Mouse (Mus musculus) heart, postnatal 0 days (tissue): ENCODE measurements around the gene Sema4c. TPM values are rescaled to one million over a fixed set of nuclear protein-coding genes. Genes with fewer than 3 reads are reported as not detected.
A peak's percentile ranks its signal among the peaks of the same experiment; 100 is the strongest.

ENCODE experiments used
- ATAC-seq: fragments of 200-750 bp; cut with Nextera tagmentation; 2 replicates; pipeline ENCODE4 v1.8.0; 2017; ENCODE audit warnings: low read depth, moderate number of reproducible peaks, moderate library complexity; ENCODE audit not compliant: insufficient read depth
- DNase-seq: peaks from one replicate; pipeline ENCODE4 v3.0.0-alpha.2; 2016; ENCODE audit warnings: low spot score
- H3K27ac ChIP-seq: fragments of 300-500 bp; sonication (generic); 2 replicates; pipeline ENCODE4 v1.5.1; 2014; ENCODE audit warnings: low read depth, mild to moderate bottlenecking
- H3K27me3 ChIP-seq: fragments of 300-500 bp; sonication (generic); 2 replicates; pipeline ENCODE4 v1.6.1; 2014; ENCODE audit warnings: low read length, mixed read lengths; ENCODE audit not compliant: control insufficient read depth, insufficient read depth
- H3K36me3 ChIP-seq: fragments of 300-500 bp; sonication (generic); replicated peaks from 2 replicates; pipeline ENCODE4 v1.6.1; 2014; ENCODE audit warnings: low read length, mixed read lengths; ENCODE audit not compliant: control insufficient read depth, insufficient read depth
- H3K4me1 ChIP-seq: fragments of 300-500 bp; sonication (generic); 2 replicates; pipeline ENCODE4 v1.6.1; 2014; ENCODE audit warnings: antibody characterized with exemption; ENCODE audit not compliant: control insufficient read depth, insufficient read depth
- H3K4me2 ChIP-seq: fragments of 300-500 bp; sonication (generic); 2 replicates; pipeline ENCODE4 v1.6.1; 2014; ENCODE audit warnings: low read depth, mild to moderate bottlenecking, low read length, moderate library complexity
- H3K4me3 ChIP-seq: fragments of 300-500 bp; sonication (generic); 2 replicates; pipeline ENCODE4 v1.5.1; 2014; ENCODE audit warnings: low read depth, low read length
- H3K9ac ChIP-seq: fragments of 300-500 bp; sonication (generic); replicated peaks from 2 replicates; pipeline ENCODE4 v1.6.1; 2014; ENCODE audit warnings: low read depth, low read length, mixed read lengths
- H3K9me3 ChIP-seq: fragments of 300-500 bp; sonication (generic); replicated peaks from 2 replicates; pipeline ENCODE4 v1.6.1; 2016; ENCODE audit warnings: low read length; ENCODE audit not compliant: control insufficient read depth
- CTCF ChIP-seq: IDR thresholded peaks from 2 replicates; pipeline ENCODE4 v1.5.1; 2016; ENCODE audit warnings: antibody characterized with exemption, control low read depth, low read depth
- EP300 ChIP-seq: IDR thresholded peaks from 2 replicates; pipeline ENCODE4 v1.6.1; 2016; ENCODE audit warnings: antibody characterized with exemption, low read depth
- WGBS: fragments of 180-500 bp; shearing (Covaris S2); extraction: QIAGEN DNeasy Blood & Tissue Kit; methylation state at CpG from one replicate; pipeline ENCODE4 v1.1.7; 2014; 5-methylcytosine and 5-hydroxymethylcytosine counted together
- polyA plus RNA-seq: library from polyadenylated mRNA; unstranded; fragments of >200 nt; fragmentation: Nextera tagmentation; extraction: Ambion mirVana; gene quantifications from 2 replicates; pipeline ENCODE4 v1.2.1, GENCODE M21; 2015
- total RNA-seq: library from RNA; depleted of rRNA; stranded (reverse); fragments of >200 nt; gene quantifications from 2 replicates; pipeline ENCODE4 v1.2.3, GENCODE M21; 2014; ENCODE audit warnings: low replicate concordance

Gene Sema4c
- total and polyA plus RNA-seq, 2 experiments from 2014 or later: 5.7 to 13.2 TPM

- H3K4me1 ChIP-seq: peaks cover 34% of the 10 kb centered on the region
- H3K36me3 ChIP-seq: no peaks in the 10 kb centered on the region
- H3K27me3 ChIP-seq: no peaks in the 10 kb centered on the region
- no peak for ATAC-seq
- no peak for DNase-seq
- TF ChIP-seq EP300 (no peak), CTCF (no peak)
- no peak overlapping the region for H3K27ac ChIP-seq
- WGBS: 58% methylated on average over 8 of the region's 8 CpGs
- H3K9ac ChIP-seq: no peak overlapping the region
- H3K9me3 ChIP-seq: no peaks in the 10 kb centered on the region
- H3K4me2 ChIP-seq: no peak overlapping the region
- no peak overlapping the region for H3K4me3 ChIP-seq
These were observed 24.1 kb upstream of the Sema4c start for GRCm38 (mm10) chr1:36582211-36582610.

- 55% methylated on average over 5 of the region's 5 CpGs for WGBS
- Histone ChIP-seq H3K4me2 (peak overlapping the region; percentile 47; the same call in 1 of the 2 replicates), H3K36me3 (no peaks in the 10 kb centered on the region), H3K9me3 (no peaks in the 10 kb centered on the region), H3K27ac (peak overlapping the region; percentile 76), H3K9ac (no peak overlapping the region), H3K4me3 (no peak overlapping the region), H3K4me1 (peaks cover 34% of the 10 kb centered on the region), H3K27me3 (no peaks in the 10 kb centered on the region)
- DNase-seq (no peak), ATAC-seq (peak; percentile 31)
- no peak for TF ChIP-seq CTCF
- no peak for TF ChIP-seq EP300
These were observed 23.1 kb upstream of the Sema4c start for GRCm38 (mm10) chr1:36581260-36581659.

DNA sequence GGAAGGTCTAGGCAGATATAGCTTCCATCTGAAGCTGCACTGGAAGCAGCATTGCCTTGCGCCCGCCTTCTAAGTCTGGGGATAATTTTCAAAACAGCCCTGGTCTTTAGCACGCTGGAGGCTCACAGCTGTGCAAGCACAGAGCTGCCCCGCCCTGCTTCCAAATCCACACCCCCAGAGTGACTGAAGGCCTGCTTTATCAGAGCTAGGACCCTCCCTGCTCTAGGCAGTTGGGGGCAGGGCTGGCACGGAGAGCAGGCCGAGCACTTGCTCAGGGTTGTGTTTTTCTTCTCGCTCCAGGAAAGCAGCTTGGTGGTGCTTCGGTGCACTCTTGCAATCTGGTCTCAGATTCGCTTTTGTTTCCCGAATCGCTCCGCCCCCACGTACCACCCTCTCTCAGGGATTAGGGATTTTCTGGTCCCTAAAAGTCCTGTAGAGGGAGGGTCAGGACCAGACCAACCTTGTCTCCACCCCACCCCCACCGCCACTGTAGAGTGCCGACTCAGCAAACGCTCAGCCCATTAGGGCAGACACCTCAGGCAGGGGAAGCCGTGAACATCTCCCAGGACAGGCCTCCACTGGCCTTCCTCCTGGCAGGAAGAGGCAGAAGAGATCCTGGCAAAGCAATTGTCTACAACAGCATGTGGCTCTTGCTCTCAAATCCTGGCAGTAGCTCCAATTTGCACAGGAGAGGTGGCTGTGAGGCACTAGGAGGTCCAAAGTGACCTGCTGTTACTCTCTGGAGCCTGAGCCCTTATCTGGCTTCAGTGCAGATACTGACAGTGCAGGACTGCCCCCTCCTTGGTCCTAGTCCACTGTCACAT is 22.4 kb upstream of the Sema4c start:
- TF ChIP-seq CTCF (no peak), EP300 (no peak)
- DNase-seq (peak; percentile 46), ATAC-seq (peak; percentile 81)
- Histone ChIP-seq H3K4me3 (peak overlapping the region; percentile 14), H3K9me3 (no peaks in the 10 kb centered on the region), H3K27me3 (no peaks in the 10 kb centered on the region), H3K9ac (peak overlapping the region; percentile 35), H3K27ac (peak overlapping the region; percentile 76), H3K4me2 (peak overlapping the region; percentile 47), H3K36me3 (no peaks in the 10 kb centered on the region), H3K4me1 (peaks cover 34% of the 10 kb centered on the region)
- 3% methylated on average over 17 of the region's 17 CpGs for WGBS

- Histone ChIP-seq H3K9me3 (no peaks in the 10 kb centered on the region), H3K4me1 (peaks cover 34% of the 10 kb centered on the region), H3K27ac (peak overlapping the region; percentile 76), H3K27me3 (no peaks in the 10 kb centered on the region), H3K4me3 (peak overlapping the region; percentile 14; the same call in 1 of the 2 replicates), H3K4me2 (peak overlapping the region; percentile 47), H3K9ac (peak overlapping the region; percentile 35; the same call in 1 of the 2 replicates), H3K36me3 (no peaks in the 10 kb centered on the region)
- TF ChIP-seq CTCF (no peak), EP300 (no peak)
- 37% methylated on average over 6 of the region's 6 CpGs for WGBS
- no peak for DNase-seq
- no peak for ATAC-seq
These were observed 21.8 kb upstream of the Sema4c start for GRCm38 (mm10) chr1:36579974-36580383.

DNA sequence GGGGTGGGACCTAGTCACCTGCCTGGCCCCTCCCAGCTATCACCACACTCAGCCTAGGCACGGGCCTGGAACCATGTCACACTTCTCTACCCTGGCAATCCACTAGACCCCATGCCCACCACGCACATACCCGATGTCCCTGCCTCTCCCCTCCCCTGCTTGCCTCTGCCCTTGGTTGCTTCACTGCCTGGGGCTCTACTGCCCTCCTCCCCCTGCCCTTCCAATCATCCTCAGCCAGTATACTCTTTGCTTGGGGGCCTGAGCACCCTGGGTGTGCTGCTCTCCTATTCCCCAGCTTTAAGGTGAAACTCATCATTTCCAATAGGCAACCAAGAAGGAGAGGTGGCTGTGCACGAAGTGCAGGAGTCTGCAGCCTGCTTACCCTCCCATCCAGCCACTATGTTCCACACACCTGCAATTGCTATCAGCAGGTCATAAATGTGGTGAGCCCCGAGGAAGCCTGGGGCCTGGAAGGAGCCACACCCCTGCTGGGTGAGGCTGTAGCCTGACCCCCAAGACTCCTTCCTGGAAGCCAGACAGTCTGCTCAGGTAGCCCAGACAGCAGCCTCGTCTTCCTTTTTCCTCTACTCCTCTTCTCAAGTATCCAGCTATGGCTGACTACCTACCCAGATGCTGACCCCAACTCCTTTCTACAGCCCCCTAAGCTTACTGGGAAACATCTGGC is 19.0 kb upstream of the Sema4c start:
- 77% methylated on average over 6 of the region's 6 CpGs for WGBS
- TF ChIP-seq CTCF (no peak), EP300 (no peak)
- Histone ChIP-seq H3K27me3 (no peaks in the 10 kb centered on the region), H3K36me3 (no peaks in the 10 kb centered on the region), H3K27ac (no peak overlapping the region), H3K4me1 (peaks cover 38% of the 10 kb centered on the region), H3K4me2 (no peak overlapping the region), H3K9me3 (no peaks in the 10 kb centered on the region), H3K9ac (no peak overlapping the region), H3K4me3 (no peak overlapping the region)
- no peak for DNase-seq
- ATAC-seq: no peak
